Mouse (Mus musculus) olfactory bulb, adult 2 months (tissue): ENCODE data around the gene Gm10643.

ENCODE experiments used
- CTCF ChIP-seq: fragments of 200-500 bp; IDR thresholded peaks from 2 replicates; pipeline ENCODE4 v1.5.1; 2012; ENCODE audit warnings: low read depth, mild to moderate bottlenecking, low read length, moderate library complexity; ENCODE audit not compliant: insufficient read depth
- POLR2A ChIP-seq: fragments of 200-500 bp; IDR thresholded peaks from 2 replicates; pipeline ENCODE4 v1.6.1; 2012; ENCODE audit warnings: mild to moderate bottlenecking, low read depth, low read length, moderate library complexity; ENCODE audit not compliant: insufficient read depth

DNA sequence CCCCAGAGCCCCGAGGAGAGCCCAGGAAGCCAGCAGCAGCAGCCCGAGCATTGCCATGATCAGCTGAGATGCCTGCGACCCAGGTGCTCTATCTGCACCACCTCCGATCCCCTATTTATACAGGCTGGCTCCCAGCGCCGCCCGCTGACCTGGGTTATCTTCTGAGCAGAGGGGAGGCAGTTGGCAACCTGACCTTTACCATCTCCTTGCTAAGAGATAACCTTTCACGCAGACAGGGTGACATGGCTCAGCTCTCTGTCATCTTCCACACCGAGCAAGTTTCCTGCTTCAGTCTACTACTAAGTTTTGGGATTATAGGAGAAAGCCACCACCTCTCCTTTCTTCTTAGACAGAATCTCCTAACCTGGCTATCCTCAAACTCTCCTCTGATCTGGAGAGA lies 20.0 kb downstream of the Gm10643 start, which contains the start of gene Rln3:
- TF ChIP-seq CTCF = no peak
- TF ChIP-seq POLR2A = no peak
